Mouse (Mus musculus): ENCODE measurements at regions not wholly inside any gene's neighbourhood (a gene's known extent, or its start where the extent isn't known, plus 50 kb on each side); places are given as distances from the start of the nearest gene placed in this dataset.

- no peak for TF ChIP-seq CTCF (IDR thresholded peaks at IDR 0.05)
- TF ChIP-seq EP300 (IDR thresholded peaks at IDR 0.05) = no peak
Observed at GRCm38 (mm10) chr12:77094999-77095915, 133.3 kb upstream of the Max start.
